Comparison of ENCODE assay signal across 17 mouse cellular contexts in the genomic region with DNA sequence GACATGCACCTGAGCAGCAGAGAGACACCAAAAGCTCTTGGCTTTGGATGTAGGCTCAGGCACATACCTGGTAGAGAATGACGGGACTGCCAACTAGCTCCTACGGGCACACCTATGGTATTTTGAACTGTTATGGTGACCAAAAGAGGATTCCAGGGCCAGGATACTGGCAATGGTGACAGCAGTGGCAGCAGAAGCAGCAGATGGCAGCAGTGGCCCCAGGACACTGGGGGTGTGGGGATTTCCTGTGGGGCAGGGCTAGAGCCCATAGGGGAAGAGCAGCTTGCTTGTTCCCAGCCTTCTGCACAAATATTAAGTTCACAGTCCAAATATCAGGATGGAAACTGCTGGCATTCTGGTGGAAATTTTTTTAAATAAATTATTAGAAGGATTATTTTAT.
DNase-seq lines count a peak whose midpoint lies in the region.
"Had no signal": no experiment of that assay in that cellular context is flagged by ENCODE, and none has a peak within 500 bp of the region (broad histone marks: within the 10 kb centered on the region; RNA-seq: fewer than 3 reads in every experiment).

No protein-coding gene starts in this region.

- DNase-seq in left cerebral cortex, postnatal 4 days = peak; percentile 36
- DNase-seq in left cerebral cortex, adult 18-20 months (ENCODE audit: low spot score in 2 of 2) = no peak
- peak; percentile 56 for DNase-seq in cerebellum, adult 11 months
- peak; percentile 83 for DNase-seq in cerebellum, adult 9-10 months
- DNase-seq in cerebellum, postnatal 36 days = peak; percentile 56 to 73
- DNase-seq in thymus, postnatal 14 days = no peak
- DNase-seq in layer of hippocampus, postnatal 10 days (ENCODE audit: low spot score in 2 of 2) = no peak
- DNase-seq: adrenal gland, postnatal 10 days; forebrain, postnatal 0 days; gastrocnemius, postnatal 10 days; heart, postnatal 36 days; kidney, adult 8-10 months; liver, embryonic 13.5 days; lung, adult 18-20 months; spleen, adult 18-20 months; thymus, adult 18-20 months; thymus, postnatal 36 days had no signal

- intact Hi-C loops in left cerebral cortex, postnatal 4 days (cut with DNase I) = no loop called here

Comparison
In these comparisons a context has a peak if more than half of its experiments do, and no peak if none do; other contexts are left out.
1. DNase-seq: peak in left cerebral cortex, postnatal 4 days (single experiment), cerebellum, adult 11 months (single experiment), cerebellum, adult 9-10 months (single experiment) and cerebellum, postnatal 36 days (2 of 2); none in left cerebral cortex, adult 18-20 months (0 of 2), thymus, postnatal 14 days (single experiment) and layer of hippocampus, postnatal 10 days (0 of 2).